Mouse (Mus musculus): ENCODE measurements at regions not wholly inside any gene's neighbourhood (a gene's known extent, or its start where the extent isn't known, plus 50 kb on each side); places are given as distances from the start of the nearest gene placed in this dataset.
A peak's percentile ranks its signal among the peaks of the same experiment; 100 is the strongest.

- no peak for DNase-seq (ENCODE audit: extremely low spot score, low read depth, low spot score)
Observed at GRCm38 (mm10) chr12:43851264-43852009, 358.7 kb downstream of the Dnajb9 start.

GRCm38 (mm10) chr12:43843907-43844537 is 366.1 kb downstream of the Dnajb9 start:
- DNase-seq (ENCODE audit: extremely low spot score, low read depth, low spot score), result no peak

- no peak for DNase-seq (ENCODE audit: extremely low spot score, low read depth, low spot score)
Observed at GRCm38 (mm10) chr12:43831976-43832375, 378.1 kb downstream of the Dnajb9 start.

GRCm38 (mm10) chr12:43828641-43829040 is 381.5 kb downstream of the Dnajb9 start:
- no peak for DNase-seq (ENCODE audit: extremely low spot score, low read depth, low spot score)

GRCm38 (mm10) chr12:43827901-43828300 is 382.2 kb downstream of the Dnajb9 start:
- DNase-seq (ENCODE audit: extremely low spot score, low read depth, low spot score), result no peak

- DNase-seq (ENCODE audit: extremely low spot score, low read depth, low spot score), result no peak
Observed at GRCm38 (mm10) chr12:43827296-43827695, 382.8 kb downstream of the Dnajb9 start.

GRCm38 (mm10) chr12:43813559-43813958 is 396.6 kb downstream of the Dnajb9 start:
- peak; percentile 1 for DNase-seq (ENCODE audit: extremely low spot score, low read depth, low spot score)

- DNase-seq (ENCODE audit: extremely low spot score, low read depth, low spot score), result no peak
Observed at GRCm38 (mm10) chr12:43772766-43773165, 437.4 kb downstream of the Dnajb9 start.

- no peak for DNase-seq (ENCODE audit: extremely low spot score, low read depth, low spot score)
Observed at GRCm38 (mm10) chr12:43762151-43762550, 448.0 kb downstream of the Dnajb9 start.
